Mouse (Mus musculus): ENCODE measurements around the gene Sgcd.

- TF ChIP-seq ZNF384 (IDR thresholded peaks at IDR 0.05; ENCODE audit: low read depth, low read length) (no peak), CHD2 (IDR thresholded peaks at IDR 0.05; ENCODE audit: low read depth, low read length) (no peak)
Observed at GRCm38 (mm10) chr11:47304702-47305450, 683.9 kb downstream of the Sgcd start.
